Mouse (Mus musculus) kidney, adult 2 months (tissue): Measurements from ENCODE around the gene Txnrd2.

Source experiments
- CTCF ChIP-seq: fragments of 200-500 bp; conservative IDR thresholded peaks from 2 replicates; pipeline ENCODE4 v1.5.1; 2011; ENCODE audit warnings: low read depth, mild to moderate bottlenecking, control low read depth, low read length, moderate library complexity, mixed read lengths; ENCODE audit not compliant: insufficient read depth, insufficient read length
- POLR2A ChIP-seq: fragments of 200-500 bp; IDR thresholded peaks from one replicate; pipeline ENCODE4 v1.6.1; 2011; ENCODE audit warnings: low read depth, low read length, control low read depth

DNA sequence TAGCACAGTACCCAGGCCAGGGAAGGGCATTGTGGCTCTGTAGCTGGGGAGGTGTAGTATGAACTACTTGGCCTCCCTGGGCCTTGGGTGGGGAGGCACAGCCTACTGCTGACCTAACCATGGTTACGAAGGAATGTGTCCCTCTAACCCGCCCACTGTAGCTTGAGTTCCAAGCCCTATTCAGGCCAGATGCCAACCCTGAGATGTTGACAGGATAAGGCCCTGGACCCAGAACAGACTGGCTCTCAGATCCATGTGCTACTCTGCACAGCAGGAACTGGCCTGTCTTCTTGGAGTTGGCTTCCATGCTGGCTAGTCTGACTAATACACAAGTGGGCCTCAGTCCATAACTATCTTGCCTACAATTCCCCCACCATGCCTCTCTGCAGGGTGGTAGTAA is 30.0 kb upstream of the Txnrd2 start:
- TF ChIP-seq POLR2A (no peak), CTCF (no peak)
